Mouse (Mus musculus): ENCODE results near the gene Krtap5-5. TPM values are rescaled to one million over a fixed set of nuclear protein-coding genes. Genes with fewer than 3 reads are reported as not detected.
"Not testable (repeated sequence)": the region's sequence is repeated elsewhere in the genome, so short reads cannot be mapped to it uniquely, and the experiment has no call there.

Gene Krtap5-5
- not detected in 2 replicates for polyA plus RNA-seq (2015; fragmentation: Nextera tagmentation; extraction: Ambion mirVana)

DNA sequence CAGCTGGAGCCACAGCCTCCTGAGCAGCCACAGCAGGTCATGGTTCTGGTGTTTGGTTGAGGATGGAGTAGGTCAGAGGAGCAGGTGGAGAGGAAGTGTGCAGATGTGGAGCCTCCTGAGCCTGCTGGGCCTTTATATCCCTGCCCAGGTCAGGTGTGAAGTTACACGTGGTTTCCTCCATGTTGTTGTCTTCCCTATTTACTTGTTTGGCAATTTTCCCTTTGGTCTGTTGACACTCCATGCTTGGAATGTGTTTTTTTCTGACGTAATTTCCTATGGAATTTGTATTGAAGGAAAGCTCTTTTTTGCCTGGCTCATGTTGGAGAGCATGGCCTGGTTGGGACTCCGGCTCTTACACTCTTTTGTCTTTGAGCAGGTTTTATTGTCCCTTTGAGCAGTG lies at the start of gene Krtap5-5:
TSS of gene Krtap5-5 (minus strand) at position 101 of the 400 bp plus-strand sequence.
- not testable (repeated sequence) for ATAC-seq; H3K4me3 ChIP-seq (ENCODE audit: low read depth, low read length); H3K9me3 ChIP-seq (ENCODE audit: low read length); H3K4me2 ChIP-seq (ENCODE audit: low read depth, low read length); H3K36me3 ChIP-seq (replicated peaks; ENCODE audit: insufficient read depth, low read length); DNase-seq; H3K27me3 ChIP-seq (ENCODE audit: insufficient read depth, low read length); H3K9ac ChIP-seq (replicated peaks); H3K4me1 ChIP-seq (ENCODE audit: insufficient read depth); H3K27ac ChIP-seq (ENCODE audit: low read depth)
- WGBS (ENCODE audit: insufficient replicate concordance) = 39% methylated on average over 3 of the region's 3 CpGs

DNA sequence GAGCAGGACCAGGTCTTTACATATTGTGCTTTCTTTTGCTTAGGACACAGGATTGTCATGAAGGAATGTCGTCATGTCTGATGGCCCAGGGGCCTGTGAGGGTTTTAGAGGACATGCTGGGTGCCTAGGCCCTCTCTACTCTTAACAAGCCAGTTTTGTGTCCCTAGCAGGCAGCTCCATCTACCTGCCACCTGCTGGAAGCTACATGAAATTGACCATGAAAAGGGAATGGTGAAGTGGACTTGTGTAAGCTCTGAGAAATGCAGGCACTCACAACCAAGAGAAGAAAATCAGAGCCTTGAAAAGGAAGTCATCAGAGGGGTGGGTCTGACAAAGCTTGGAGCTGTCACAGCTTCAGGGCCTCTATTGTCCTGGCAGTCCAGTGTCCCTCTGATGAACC lies 49.5 kb upstream of the Krtap5-5 start:
- 0 out of 2 replicates have a peak, but pooled peaks have one; percentile 4 for TF ChIP-seq CTCF (IDR thresholded peaks at IDR 0.05; ENCODE audit: low read depth)
- WGBS (ENCODE audit: insufficient replicate concordance) = 62% methylated on average over 1 of the region's 1 CpGs
- H3K9ac ChIP-seq (replicated peaks); H3K9me3 ChIP-seq (ENCODE audit: low read length); H3K27ac ChIP-seq (ENCODE audit: low read depth); H3K4me1 ChIP-seq (ENCODE audit: insufficient read depth); H3K4me2 ChIP-seq (ENCODE audit: low read depth, low read length); H3K4me3 ChIP-seq (ENCODE audit: low read depth, low read length); H3K36me3 ChIP-seq (replicated peaks; ENCODE audit: insufficient read depth, low read length); DNase-seq; ATAC-seq: not testable (repeated sequence)
- peaks cover 13% of the 10 kb centered on the region; the same call in 1 of the 2 replicates for H3K27me3 ChIP-seq (ENCODE audit: insufficient read depth, low read length)

DNA sequence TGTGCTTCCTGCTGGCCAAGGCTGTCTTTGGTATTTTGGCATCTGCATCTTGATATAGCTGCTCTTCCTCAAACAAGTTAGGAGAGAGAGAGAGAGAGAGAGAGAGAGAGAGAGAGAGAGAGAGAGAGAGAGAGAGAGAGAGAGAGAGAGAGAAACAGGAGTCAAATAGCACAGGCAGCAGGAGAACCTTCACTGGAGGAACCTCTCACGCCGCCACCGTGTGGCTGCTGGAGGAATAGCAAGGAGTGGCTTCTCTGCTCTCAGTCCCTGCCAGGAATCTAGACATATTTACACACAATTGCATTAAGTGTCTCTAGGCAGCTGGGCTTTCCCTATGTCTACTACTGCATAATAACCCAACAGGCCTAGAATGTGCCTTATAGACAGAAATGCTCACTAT lies 48.4 kb upstream of the Krtap5-5 start:
- H3K4me1 ChIP-seq (ENCODE audit: insufficient read depth); H3K4me2 ChIP-seq (ENCODE audit: low read depth, low read length); H3K9me3 ChIP-seq (ENCODE audit: low read length); ATAC-seq; H3K4me3 ChIP-seq (ENCODE audit: low read depth, low read length); H3K27me3 ChIP-seq (ENCODE audit: insufficient read depth, low read length); H3K27ac ChIP-seq (ENCODE audit: low read depth); H3K9ac ChIP-seq (replicated peaks); H3K36me3 ChIP-seq (replicated peaks; ENCODE audit: insufficient read depth, low read length): not testable (repeated sequence)
- peak; percentile 65 for DNase-seq
- 0% methylated on average over 3 of the region's 3 CpGs for WGBS (ENCODE audit: insufficient replicate concordance)
- TF ChIP-seq CTCF (IDR thresholded peaks at IDR 0.05; ENCODE audit: low read depth) = peak; percentile 67

DNA sequence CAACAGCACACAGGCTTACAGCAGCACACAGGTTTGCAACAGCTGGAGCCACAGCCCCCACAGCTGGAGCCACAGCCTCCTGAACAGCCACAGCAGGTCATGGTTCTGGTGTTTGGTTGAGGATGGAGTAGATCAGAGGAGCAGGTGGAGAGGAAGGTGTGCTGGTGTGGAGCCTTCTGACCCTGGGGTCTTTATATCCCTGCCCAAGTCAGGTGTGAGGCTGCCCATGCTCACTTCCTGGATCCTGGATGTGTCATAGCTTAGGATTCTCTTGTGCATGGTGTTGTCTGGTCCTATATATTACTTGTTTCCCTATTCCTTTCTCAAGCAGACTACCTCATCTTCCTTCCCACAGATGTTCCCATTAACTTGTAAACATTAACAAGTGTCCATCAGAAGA lies 44.5 kb upstream of the Krtap5-5 start, which contains the start of gene Gm4559:
TSS of gene Gm4559 (minus strand) at position 101 of the 400 bp plus-strand sequence.
- not testable (repeated sequence) for H3K36me3 ChIP-seq (replicated peaks; ENCODE audit: insufficient read depth, low read length); H3K9ac ChIP-seq (replicated peaks); H3K27ac ChIP-seq (ENCODE audit: low read depth); H3K9me3 ChIP-seq (ENCODE audit: low read length); H3K4me2 ChIP-seq (ENCODE audit: low read depth, low read length); ATAC-seq; H3K4me3 ChIP-seq (ENCODE audit: low read depth, low read length); H3K27me3 ChIP-seq (ENCODE audit: insufficient read depth, low read length); H3K4me1 ChIP-seq (ENCODE audit: insufficient read depth); DNase-seq

DNA sequence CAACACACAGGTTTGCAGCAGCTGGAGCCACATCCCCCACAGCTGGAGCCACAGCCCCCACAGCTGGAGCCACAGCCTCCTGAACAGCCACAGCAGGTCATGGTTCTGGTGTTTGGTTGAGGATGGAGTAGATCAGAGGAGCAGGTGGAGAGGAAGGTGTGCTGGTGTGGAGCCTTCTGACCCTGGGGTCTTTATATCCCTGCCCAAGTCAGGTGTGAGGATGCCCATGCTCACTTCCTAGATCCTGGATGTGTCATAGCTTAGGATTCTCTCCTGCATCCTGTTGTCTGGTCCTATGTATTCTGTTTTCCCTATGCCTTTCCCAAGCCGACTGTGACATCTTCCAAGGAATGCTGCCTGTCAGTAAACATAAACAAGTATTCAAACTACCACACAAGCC lies 28.5 kb upstream of the Krtap5-5 start, which contains the start of gene Gm2431:
TSS of gene Gm2431 (minus strand) at position 101 of the 400 bp plus-strand sequence.
- not testable (repeated sequence) for ATAC-seq; H3K4me1 ChIP-seq (ENCODE audit: insufficient read depth); DNase-seq; H3K4me2 ChIP-seq (ENCODE audit: low read depth, low read length); H3K4me3 ChIP-seq (ENCODE audit: low read depth, low read length); H3K36me3 ChIP-seq (replicated peaks; ENCODE audit: insufficient read depth, low read length); H3K27ac ChIP-seq (ENCODE audit: low read depth); H3K9me3 ChIP-seq (ENCODE audit: low read length); H3K9ac ChIP-seq (replicated peaks); H3K27me3 ChIP-seq (ENCODE audit: insufficient read depth, low read length)
- WGBS (ENCODE audit: insufficient replicate concordance) = 44% methylated on average over 1 of the region's 1 CpGs

DNA sequence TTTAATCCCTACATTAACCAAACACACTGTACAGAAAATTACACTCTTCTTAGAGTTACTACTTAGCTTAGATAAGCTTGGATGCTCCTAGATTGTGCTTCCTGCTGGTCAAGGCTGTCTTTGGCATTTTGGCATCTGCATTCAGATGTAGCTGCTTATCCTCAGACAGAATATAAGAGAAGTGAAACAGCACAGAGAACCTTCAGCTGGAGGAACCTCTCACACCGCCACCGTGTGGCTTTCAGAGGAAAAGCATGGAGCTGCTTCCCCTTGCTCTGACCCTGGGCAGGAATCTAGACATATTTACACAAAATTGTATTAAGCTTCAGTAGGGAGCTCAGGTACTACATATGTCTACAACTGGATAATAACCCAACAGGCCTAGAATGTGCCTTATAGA lies 25.7 kb upstream of the Krtap5-5 start:
- H3K9me3 ChIP-seq (ENCODE audit: low read length) = no peaks in the 10 kb centered on the region
- H3K4me1 ChIP-seq (ENCODE audit: insufficient read depth) = no peaks in the 10 kb centered on the region
- H3K4me2 ChIP-seq (ENCODE audit: low read depth, low read length) = no peak overlapping the region
- no peak overlapping the region for H3K27ac ChIP-seq (ENCODE audit: low read depth)
- H3K9ac ChIP-seq (replicated peaks) = no peak overlapping the region
- 0% methylated on average over 2 of the region's 2 CpGs for WGBS (ENCODE audit: insufficient replicate concordance)
- no peaks in the 10 kb centered on the region for H3K27me3 ChIP-seq (ENCODE audit: insufficient read depth, low read length)
- DNase-seq (peak; percentile 22), ATAC-seq (no peak)
- H3K4me3 ChIP-seq (ENCODE audit: low read depth, low read length) = no peak overlapping the region
- no peaks in the 10 kb centered on the region for H3K36me3 ChIP-seq (replicated peaks; ENCODE audit: insufficient read depth, low read length)
- TF ChIP-seq CTCF (IDR thresholded peaks at IDR 0.05; ENCODE audit: low read depth) (peak; percentile 64), EP300 (IDR thresholded peaks at IDR 0.05; ENCODE audit: low read depth) (no peak)

DNA sequence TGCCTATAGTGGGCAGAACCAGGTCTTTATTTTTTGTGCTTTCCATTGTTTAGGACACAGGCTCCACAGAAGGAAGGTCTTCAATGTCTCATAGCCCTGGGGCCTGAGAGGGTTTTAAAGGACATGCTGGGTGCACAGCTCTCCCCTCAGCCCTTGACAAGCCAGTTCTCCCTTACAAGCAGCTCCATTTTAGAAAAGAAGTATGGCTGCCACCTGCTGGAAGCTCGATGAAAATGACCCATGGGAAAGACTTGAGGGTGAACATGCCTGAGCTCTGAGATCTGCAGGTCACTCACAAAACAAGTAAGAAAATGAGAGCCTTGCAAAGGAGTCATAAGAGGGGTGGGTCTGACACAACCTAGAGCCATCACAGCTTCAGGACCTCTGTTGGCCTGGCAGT lies 20.1 kb upstream of the Krtap5-5 start:
- Histone ChIP-seq H3K27ac (ENCODE audit: low read depth) (no peak overlapping the region), H3K4me2 (ENCODE audit: low read depth, low read length) (no peak overlapping the region), H3K9ac (replicated peaks) (no peak overlapping the region), H3K9me3 (ENCODE audit: low read length) (no peaks in the 10 kb centered on the region), H3K36me3 (replicated peaks; ENCODE audit: insufficient read depth, low read length) (no peaks in the 10 kb centered on the region), H3K4me3 (ENCODE audit: low read depth, low read length) (no peak overlapping the region), H3K27me3 (ENCODE audit: insufficient read depth, low read length) (no peaks in the 10 kb centered on the region), H3K4me1 (ENCODE audit: insufficient read depth) (no peaks in the 10 kb centered on the region)
- DNase-seq (peak; percentile 16), ATAC-seq (no peak)
- TF ChIP-seq EP300 (IDR thresholded peaks at IDR 0.05; ENCODE audit: low read depth) = no peak
- TF ChIP-seq CTCF (IDR thresholded peaks at IDR 0.05; ENCODE audit: low read depth) = peak; percentile 54
- 6% methylated on average over 1 of the region's 1 CpGs for WGBS (ENCODE audit: insufficient replicate concordance)
